Mouse (Mus musculus): ENCODE measurements around the gene Arid2. TPM values are rescaled to one million over a fixed set of nuclear protein-coding genes. Genes with fewer than 3 reads are reported as not detected.
"Not testable (repeated sequence)": the region's sequence is repeated elsewhere in the genome, so short reads cannot be mapped to it uniquely, and the experiment has no call there.

Gene Arid2
- polyA plus RNA-seq (2015; fragmentation: Nextera tagmentation; extraction: Ambion mirVana): 12.1 and 14.1 TPM in 2 replicates

GRCm38 (mm10) chr15:96287369-96287975, at the start of gene Arid2:
TSS of gene Arid2 (plus strand) at chr15:96287518.
- Histone ChIP-seq H3K9me3 (no peaks in the 10 kb centered on the region), H3K4me2 (peak within 1 kb of the TSS; percentile 90), H3K27ac (replicated peaks) (peak within 1 kb of the TSS; percentile 100), H3K36me3 (peaks cover 11% of the 10 kb centered on the region), H3K4me1 (peaks cover 33% of the 10 kb centered on the region), H3K27me3 (replicated peaks) (no peaks in the 10 kb centered on the region), H3K9ac (peak within 1 kb of the TSS; percentile 100), H3K4me3 (peak within 1 kb of the TSS; percentile 96)
- ATAC-seq (ENCODE audit: extremely low read depth, insufficient number of reproducible peaks, low FRiP score, low TSS enrichment): peak; percentile 27; the same call in 1 of the 2 replicates
- WGBS: under 1% methylated on average over 25 of the region's 67 CpGs

DNA sequence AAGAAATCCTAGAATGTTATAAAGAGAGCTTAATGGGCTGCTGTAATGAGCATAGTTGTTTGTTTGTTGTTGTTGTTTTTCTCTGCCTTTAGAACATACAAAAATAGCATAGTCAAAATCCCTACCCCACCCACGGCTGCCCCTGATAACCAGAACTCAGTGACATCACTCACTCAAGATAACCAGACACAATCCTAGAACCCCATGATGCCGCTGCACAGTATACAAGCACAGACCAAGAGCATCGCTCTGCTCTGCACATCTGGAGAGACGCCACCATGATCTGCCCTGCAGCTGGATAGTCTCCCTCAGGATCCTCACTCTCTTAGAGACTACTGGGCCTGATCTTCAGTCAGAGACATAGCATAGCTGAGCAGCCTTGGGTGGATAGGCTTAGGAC, 49.2 kb upstream of the Arid2 start:
- H3K27me3 ChIP-seq (replicated peaks): no peaks in the 10 kb centered on the region
- H3K4me1 ChIP-seq: no peaks in the 10 kb centered on the region
- no peak for ATAC-seq (ENCODE audit: extremely low read depth, insufficient number of reproducible peaks, low FRiP score, low TSS enrichment)
- no peaks in the 10 kb centered on the region for H3K9me3 ChIP-seq
- H3K36me3 ChIP-seq: no peaks in the 10 kb centered on the region
- H3K4me2 ChIP-seq: no peak overlapping the region
- 66% methylated on average over 4 of the region's 4 CpGs for WGBS
- no peak overlapping the region for H3K9ac ChIP-seq
- H3K27ac ChIP-seq (replicated peaks): no peak overlapping the region
- no peak overlapping the region for H3K4me3 ChIP-seq

DNA sequence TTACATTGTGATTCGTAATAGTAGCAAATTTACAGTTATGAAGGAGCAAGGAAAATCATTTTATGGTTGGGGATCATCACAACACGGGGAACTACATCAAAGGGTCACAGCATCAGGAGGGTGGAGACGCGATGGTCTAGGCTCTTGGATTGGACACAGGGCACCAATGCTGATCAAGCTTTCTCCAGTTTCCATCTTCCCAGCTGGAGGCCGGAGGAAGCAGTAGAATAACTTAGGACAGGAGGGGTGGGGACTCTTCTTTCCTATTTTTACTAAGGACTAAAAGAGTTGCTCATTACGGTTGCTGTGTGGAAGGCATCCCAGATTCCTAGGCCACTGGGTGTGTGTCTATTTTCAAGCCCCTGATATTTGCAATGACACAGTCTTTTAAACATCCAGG, 43.1 kb upstream of the Arid2 start:
- no peaks in the 10 kb centered on the region for H3K27me3 ChIP-seq (replicated peaks)
- H3K4me1 ChIP-seq: peaks cover 5% of the 10 kb centered on the region; the same call in 1 of the 2 replicates
- H3K27ac ChIP-seq (replicated peaks): no peak overlapping the region
- no peak overlapping the region for H3K9ac ChIP-seq
- 76% methylated on average over 6 of the region's 6 CpGs for WGBS
- no peak overlapping the region for H3K4me3 ChIP-seq
- H3K9me3 ChIP-seq: no peaks in the 10 kb centered on the region
- no peak for ATAC-seq (ENCODE audit: extremely low read depth, insufficient number of reproducible peaks, low FRiP score, low TSS enrichment)
- H3K36me3 ChIP-seq: no peaks in the 10 kb centered on the region
- H3K4me2 ChIP-seq: no peak overlapping the region

DNA sequence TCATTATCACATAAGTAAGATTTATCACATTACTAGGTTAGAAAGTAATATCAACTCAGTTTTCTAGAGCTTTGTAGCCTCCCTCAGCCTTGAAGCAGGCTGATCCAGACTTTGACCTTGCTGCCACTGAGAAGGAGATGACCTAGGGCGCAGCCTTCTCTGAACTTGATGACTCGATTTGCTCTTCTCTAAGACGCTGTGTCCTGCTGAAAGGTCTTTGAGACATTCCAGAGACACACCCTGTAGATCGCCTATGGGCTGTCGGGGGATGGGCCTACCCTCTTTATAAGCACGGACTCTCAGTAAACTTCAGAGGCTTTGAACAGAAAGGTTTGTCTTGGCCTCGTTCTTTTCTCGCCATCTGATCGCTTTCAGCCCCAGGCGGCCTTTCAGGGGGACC, 42.6 kb upstream of the Arid2 start:
- ATAC-seq (ENCODE audit: extremely low read depth, insufficient number of reproducible peaks, low FRiP score, low TSS enrichment); H3K9me3 ChIP-seq; H3K36me3 ChIP-seq; H3K4me3 ChIP-seq; H3K9ac ChIP-seq; H3K4me2 ChIP-seq; H3K27ac ChIP-seq (replicated peaks); H3K27me3 ChIP-seq (replicated peaks); H3K4me1 ChIP-seq: not testable (repeated sequence)
- 53% methylated on average over 10 of the region's 10 CpGs for WGBS

DNA sequence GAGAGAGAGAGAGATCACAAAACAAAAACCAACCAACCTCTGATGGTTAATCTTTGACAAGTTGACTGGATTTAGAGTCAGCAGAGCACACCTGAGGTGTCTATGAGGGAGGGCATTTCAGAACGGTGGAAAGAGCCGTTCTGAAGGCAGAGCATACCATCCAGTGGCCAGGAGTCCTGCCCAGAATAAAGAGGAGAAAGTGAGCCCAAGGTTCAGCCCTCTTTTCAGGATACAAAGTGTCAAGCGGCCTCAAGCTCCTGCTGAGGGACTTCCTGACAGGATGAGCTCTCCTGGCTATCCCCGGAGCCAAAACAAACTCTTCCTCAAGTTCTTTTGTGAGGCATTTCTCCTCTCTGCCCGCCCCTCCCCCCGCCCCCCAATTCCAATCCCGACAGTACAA, 33.5 kb upstream of the Arid2 start:
- Histone ChIP-seq H3K27ac (replicated peaks) (peak overlapping the region; percentile 64), H3K9me3 (no peaks in the 10 kb centered on the region), H3K27me3 (replicated peaks) (no peaks in the 10 kb centered on the region), H3K4me3 (peak overlapping the region; percentile 43), H3K4me1 (peaks cover 16% of the 10 kb centered on the region), H3K4me2 (peak overlapping the region; percentile 71), H3K9ac (peak overlapping the region; percentile 73), H3K36me3 (no peaks in the 10 kb centered on the region)
- WGBS: under 1% methylated on average over 7 of the region's 7 CpGs
- no peak for ATAC-seq (ENCODE audit: extremely low read depth, insufficient number of reproducible peaks, low FRiP score, low TSS enrichment)

- Histone ChIP-seq H3K9me3 (no peaks in the 10 kb centered on the region), H3K4me3 (peak overlapping the region; percentile 43), H3K4me2 (peak overlapping the region; percentile 71), H3K9ac (peak overlapping the region; percentile 73), H3K36me3 (no peaks in the 10 kb centered on the region), H3K27me3 (replicated peaks) (no peaks in the 10 kb centered on the region), H3K4me1 (peaks cover 16% of the 10 kb centered on the region), H3K27ac (replicated peaks) (peak overlapping the region; percentile 54; the same call in 1 of the 2 replicates)
- under 1% methylated on average over 17 of the region's 17 CpGs for WGBS
- no peak for ATAC-seq (ENCODE audit: extremely low read depth, insufficient number of reproducible peaks, low FRiP score, low TSS enrichment)
Observed at GRCm38 (mm10) chr15:96254356-96254755, 33.0 kb upstream of the Arid2 start.

DNA sequence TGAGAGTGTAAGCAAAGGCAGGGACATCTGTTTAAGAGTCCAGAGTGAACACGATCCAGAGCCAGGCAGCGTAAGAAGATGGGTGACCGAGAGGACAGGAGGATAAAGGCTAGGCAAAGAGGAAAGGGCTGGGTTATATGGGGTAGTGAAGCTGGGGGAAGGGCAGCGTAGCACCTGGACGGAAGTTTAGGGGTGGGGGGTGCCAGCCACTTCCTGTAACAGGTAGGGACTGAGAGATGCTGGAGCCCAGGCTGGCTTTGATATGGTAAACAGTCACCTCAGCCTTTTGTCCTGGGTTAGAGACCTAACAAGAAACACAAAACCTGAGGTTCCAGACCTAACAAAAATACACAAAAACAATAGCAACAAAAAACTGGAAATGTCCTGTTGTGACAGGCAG, 29.5 kb upstream of the Arid2 start:
- peaks cover 28% of the 10 kb centered on the region for H3K9me3 ChIP-seq
- ATAC-seq (ENCODE audit: extremely low read depth, insufficient number of reproducible peaks, low FRiP score, low TSS enrichment): no peak
- H3K27me3 ChIP-seq (replicated peaks): no peaks in the 10 kb centered on the region
- H3K4me1 ChIP-seq: peaks cover 16% of the 10 kb centered on the region
- H3K4me2 ChIP-seq: peak overlapping the region; percentile 44
- no peak overlapping the region for H3K27ac ChIP-seq (replicated peaks)
- 61% methylated on average over 5 of the region's 5 CpGs for WGBS
- H3K9ac ChIP-seq: no peak overlapping the region
- peak overlapping the region; percentile 8; the same call in 1 of the 2 replicates for H3K4me3 ChIP-seq
- H3K36me3 ChIP-seq: no peaks in the 10 kb centered on the region

GRCm38 (mm10) chr15:96264614-96265013, 22.7 kb upstream of the Arid2 start:
- Histone ChIP-seq H3K4me1 (peaks cover 7% of the 10 kb centered on the region; the same call in 1 of the 2 replicates), H3K9ac (no peak overlapping the region), H3K9me3 (peaks cover 70% of the 10 kb centered on the region), H3K4me2 (no peak overlapping the region), H3K27ac (replicated peaks) (no peak overlapping the region), H3K36me3 (peaks cover 52% of the 10 kb centered on the region), H3K27me3 (replicated peaks) (no peaks in the 10 kb centered on the region), H3K4me3 (no peak overlapping the region)
- 86% methylated on average over 3 of the region's 3 CpGs for WGBS
- no peak for ATAC-seq (ENCODE audit: extremely low read depth, insufficient number of reproducible peaks, low FRiP score, low TSS enrichment)

GRCm38 (mm10) chr15:96267933-96268332, 19.4 kb upstream of the Arid2 start:
- Histone ChIP-seq H3K27me3 (replicated peaks) (no peaks in the 10 kb centered on the region), H3K4me3 (no peak overlapping the region), H3K27ac (replicated peaks) (peak overlapping the region; percentile 37; the same call in 1 of the 2 replicates), H3K36me3 (peaks cover 63% of the 10 kb centered on the region), H3K9ac (no peak overlapping the region), H3K9me3 (peaks cover 42% of the 10 kb centered on the region), H3K4me2 (no peak overlapping the region), H3K4me1 (peaks cover 33% of the 10 kb centered on the region)
- no peak for ATAC-seq (ENCODE audit: extremely low read depth, insufficient number of reproducible peaks, low FRiP score, low TSS enrichment)
- WGBS: 29% methylated on average over 9 of the region's 9 CpGs

DNA sequence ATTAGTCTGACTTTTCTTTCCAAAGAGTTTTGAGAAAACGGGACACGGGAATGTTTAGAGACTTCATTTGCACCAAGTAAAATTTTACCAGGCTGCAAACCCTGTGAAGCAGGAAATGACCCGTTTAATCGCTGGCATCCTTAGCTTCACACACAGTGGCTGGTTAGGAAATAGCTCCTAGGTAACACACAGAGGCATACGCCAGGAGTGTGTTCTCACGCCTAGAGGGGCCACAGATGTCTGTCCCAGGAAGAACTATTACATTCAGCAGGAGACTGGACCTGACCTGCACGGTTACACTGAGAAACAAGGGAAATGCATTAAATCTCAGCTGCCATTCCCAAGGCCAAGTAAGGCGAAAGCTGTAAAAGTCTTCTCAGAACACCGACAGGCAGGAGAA, 18.7 kb upstream of the Arid2 start:
- peaks cover 35% of the 10 kb centered on the region for H3K9me3 ChIP-seq
- no peak for ATAC-seq (ENCODE audit: extremely low read depth, insufficient number of reproducible peaks, low FRiP score, low TSS enrichment)
- H3K9ac ChIP-seq: no peak overlapping the region
- no peak overlapping the region for H3K4me3 ChIP-seq
- peaks cover 34% of the 10 kb centered on the region for H3K4me1 ChIP-seq
- H3K27me3 ChIP-seq (replicated peaks): no peaks in the 10 kb centered on the region
- no peak overlapping the region for H3K4me2 ChIP-seq
- WGBS: 90% methylated on average over 9 of the region's 9 CpGs
- H3K36me3 ChIP-seq: peaks cover 68% of the 10 kb centered on the region
- no peak overlapping the region for H3K27ac ChIP-seq (replicated peaks)

DNA sequence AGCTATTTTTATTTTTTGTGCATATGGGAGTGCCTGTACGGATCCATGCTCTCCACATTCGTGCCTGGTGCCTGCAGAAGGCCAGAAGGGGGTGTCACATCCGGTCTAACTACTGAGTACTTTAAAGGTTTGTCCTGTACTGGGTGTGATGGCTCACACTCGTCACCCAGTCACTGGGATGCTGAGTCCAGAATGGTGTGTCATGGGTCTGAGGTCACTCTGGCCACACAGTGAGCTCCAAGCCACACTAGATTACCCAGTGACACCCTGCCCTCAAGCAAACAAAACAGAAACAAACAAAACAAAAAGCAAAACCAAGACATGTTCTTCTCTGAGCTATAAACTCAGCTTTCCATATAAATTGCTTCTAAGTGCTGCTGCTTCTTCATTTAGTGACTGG, 17.9 kb upstream of the Arid2 start:
- H3K4me2 ChIP-seq: no peak overlapping the region
- ATAC-seq (ENCODE audit: extremely low read depth, insufficient number of reproducible peaks, low FRiP score, low TSS enrichment): no peak
- no peak overlapping the region for H3K4me3 ChIP-seq
- no peak overlapping the region for H3K9ac ChIP-seq
- peaks cover 29% of the 10 kb centered on the region for H3K9me3 ChIP-seq
- no peaks in the 10 kb centered on the region for H3K27me3 ChIP-seq (replicated peaks)
- peaks cover 73% of the 10 kb centered on the region for H3K36me3 ChIP-seq
- no peak overlapping the region for H3K27ac ChIP-seq (replicated peaks)
- 72% methylated on average over 4 of the region's 4 CpGs for WGBS
- H3K4me1 ChIP-seq: peaks cover 38% of the 10 kb centered on the region

GRCm38 (mm10) chr15:96270272-96270880, 16.9 kb upstream of the Arid2 start:
- Histone ChIP-seq H3K9me3 (peaks cover 20% of the 10 kb centered on the region), H3K4me2 (no peak overlapping the region), H3K27me3 (replicated peaks) (no peaks in the 10 kb centered on the region), H3K36me3 (peaks cover 66% of the 10 kb centered on the region), H3K4me1 (peaks cover 46% of the 10 kb centered on the region), H3K27ac (replicated peaks) (no peak overlapping the region), H3K4me3 (no peak overlapping the region), H3K9ac (no peak overlapping the region)
- 81% methylated on average over 10 of the region's 10 CpGs for WGBS
- no peak for ATAC-seq (ENCODE audit: extremely low read depth, insufficient number of reproducible peaks, low FRiP score, low TSS enrichment)
